Mouse (Mus musculus): Measurements from ENCODE around the gene Dnaaf2. TPM values are rescaled to one million over a fixed set of nuclear protein-coding genes. Genes with fewer than 3 reads are reported as not detected.
A peak's percentile ranks its signal among the peaks of the same experiment; 100 is the strongest.
"Not testable (repeated sequence)": the region's sequence is repeated elsewhere in the genome, so short reads cannot be mapped to it uniquely, and the experiment has no call there.

Dnaaf2 gene
- polyA plus RNA-seq, 1 experiment, result 1.9 TPM

- Histone ChIP-seq H3K27ac (ENCODE audit: insufficient read depth, low read length) (0 out of 2 replicates have a peak within 1 kb of the TSS, but pooled peaks have one; percentile 45), H3K4me1 (ENCODE audit: control insufficient read depth, insufficient read depth, low read length) (no peaks in the 10 kb centered on the region), H3K4me3 (ENCODE audit: insufficient read depth, low read length) (peak within 1 kb of the TSS; percentile 85)
- peak; percentile 67 for TF ChIP-seq POLR2A (IDR thresholded peaks at IDR 0.05; ENCODE audit: low read depth, low read length)
- no peak for TF ChIP-seq CTCF (IDR thresholded peaks at IDR 0.05; ENCODE audit: borderline replicate concordance, insufficient read depth, low read length)
Measured at GRCm38 (mm10) chr12:69168461-69169106, 29.6 kb downstream of the Dnaaf2 start, which contains the start of gene Lrr1. TSS of gene Lrr1 (plus strand) at chr12:69168814.

- TF ChIP-seq CTCF (IDR thresholded peaks at IDR 0.05; ENCODE audit: borderline replicate concordance, insufficient read depth, low read length) (no peak), POLR2A (IDR thresholded peaks at IDR 0.05; ENCODE audit: low read depth, low read length) (no peak)
- H3K4me1 ChIP-seq (ENCODE audit: control insufficient read depth, insufficient read depth, low read length), result no peaks in the 10 kb centered on the region
- H3K27ac ChIP-seq (ENCODE audit: insufficient read depth, low read length), result no peak overlapping the region
- H3K4me3 ChIP-seq (ENCODE audit: insufficient read depth, low read length), result peak overlapping the region; percentile 85
Measured at GRCm38 (mm10) chr12:69167656-69168460, 30.4 kb downstream of the Dnaaf2 start.

- not testable (repeated sequence) for H3K4me3 ChIP-seq (ENCODE audit: insufficient read depth, low read length); H3K4me1 ChIP-seq (ENCODE audit: control insufficient read depth, insufficient read depth, low read length); H3K27ac ChIP-seq (ENCODE audit: insufficient read depth, low read length)
Measured at GRCm38 (mm10) chr12:69166861-69167581, 31.2 kb downstream of the Dnaaf2 start.

GRCm38 (mm10) chr12:69164904-69165303 is 33.3 kb downstream of the Dnaaf2 start:
- no peak overlapping the region for H3K27ac ChIP-seq (ENCODE audit: insufficient read depth, low read length)
- TF ChIP-seq POLR2A (IDR thresholded peaks at IDR 0.05; ENCODE audit: low read depth, low read length), result no peak
- TF ChIP-seq CTCF (IDR thresholded peaks at IDR 0.05; ENCODE audit: borderline replicate concordance, insufficient read depth, low read length), result no peak
- H3K4me1 ChIP-seq (ENCODE audit: control insufficient read depth, insufficient read depth, low read length), result no peaks in the 10 kb centered on the region
- no peak overlapping the region for H3K4me3 ChIP-seq (ENCODE audit: insufficient read depth, low read length)

GRCm38 (mm10) chr12:69163586-69163985 is 34.6 kb downstream of the Dnaaf2 start:
- H3K4me3 ChIP-seq (ENCODE audit: insufficient read depth, low read length); H3K27ac ChIP-seq (ENCODE audit: insufficient read depth, low read length); H3K4me1 ChIP-seq (ENCODE audit: control insufficient read depth, insufficient read depth, low read length): not testable (repeated sequence)

GRCm38 (mm10) chr12:69160677-69161076 is 37.6 kb downstream of the Dnaaf2 start:
- not testable (repeated sequence) for H3K4me1 ChIP-seq (ENCODE audit: control insufficient read depth, insufficient read depth, low read length); H3K27ac ChIP-seq (ENCODE audit: insufficient read depth, low read length); H3K4me3 ChIP-seq (ENCODE audit: insufficient read depth, low read length)

- no peak overlapping the region for H3K4me3 ChIP-seq (ENCODE audit: insufficient read depth, low read length)
- peaks cover 6% of the 10 kb centered on the region; the same call in 1 of the 2 replicates for H3K4me1 ChIP-seq (ENCODE audit: control insufficient read depth, insufficient read depth, low read length)
- TF ChIP-seq POLR2A (IDR thresholded peaks at IDR 0.05; ENCODE audit: low read depth, low read length), result no peak
- no peak overlapping the region for H3K27ac ChIP-seq (ENCODE audit: insufficient read depth, low read length)
Measured at GRCm38 (mm10) chr12:69159578-69159940, 38.7 kb downstream of the Dnaaf2 start.

- Histone ChIP-seq H3K4me3 (ENCODE audit: insufficient read depth, low read length) (peak within 1 kb of the TSS; percentile 84), H3K27ac (ENCODE audit: insufficient read depth, low read length) (peak within 1 kb of the TSS; percentile 61)
- not testable (repeated sequence) for H3K4me1 ChIP-seq (ENCODE audit: control insufficient read depth, insufficient read depth, low read length)
- TF ChIP-seq POLR2A (IDR thresholded peaks at IDR 0.05; ENCODE audit: low read depth, low read length), result peak; percentile 88
Measured at GRCm38 (mm10) chr12:69158765-69159577, 39.3 kb downstream of the Dnaaf2 start, which contains the start of gene Rps29. TSS of gene Rps29 (minus strand) at chr12:69159186.

- H3K27ac ChIP-seq (ENCODE audit: insufficient read depth, low read length), result peak overlapping the region; percentile 61
- peak overlapping the region; percentile 84 for H3K4me3 ChIP-seq (ENCODE audit: insufficient read depth, low read length)
- TF ChIP-seq CTCF (IDR thresholded peaks at IDR 0.05; ENCODE audit: borderline replicate concordance, insufficient read depth, low read length), result no peak
- TF ChIP-seq POLR2A (IDR thresholded peaks at IDR 0.05; ENCODE audit: low read depth, low read length), result no peak; the same call in 1 of the 2 replicates
- H3K4me1 ChIP-seq (ENCODE audit: control insufficient read depth, insufficient read depth, low read length), result peaks cover 6% of the 10 kb centered on the region; the same call in 1 of the 2 replicates
Measured at GRCm38 (mm10) chr12:69158366-69158764, 39.9 kb downstream of the Dnaaf2 start.

Data from embryonic fibroblast, embryonic 13.5 days (primary cell).